Mouse (Mus musculus) gastrocnemius, postnatal 36 days (tissue): ENCODE results near the gene Gimap5. TPM values are rescaled to one million over a fixed set of nuclear protein-coding genes. Genes with fewer than 3 reads are reported as not detected.

Experiments
- DNase-seq, 2 experiments: peaks; one replicate each; pipeline ENCODE4 v3.0.0; 2022
- intact Hi-C: fragments of 180-260 bp; cut with DNase I; formaldehyde crosslinking; loops from one replicate; pipeline ENCODE4 v1.15.1; 2025
- total RNA-seq, 2 experiments: library from RNA; stranded (reverse); gene quantifications; 2 replicates each; pipeline ENCODE4 v1.2.3; 2021

Gene Gimap5
- total RNA-seq, 2 experiments from 2014 or later, result 1.7 to 2.1 TPM

DNA sequence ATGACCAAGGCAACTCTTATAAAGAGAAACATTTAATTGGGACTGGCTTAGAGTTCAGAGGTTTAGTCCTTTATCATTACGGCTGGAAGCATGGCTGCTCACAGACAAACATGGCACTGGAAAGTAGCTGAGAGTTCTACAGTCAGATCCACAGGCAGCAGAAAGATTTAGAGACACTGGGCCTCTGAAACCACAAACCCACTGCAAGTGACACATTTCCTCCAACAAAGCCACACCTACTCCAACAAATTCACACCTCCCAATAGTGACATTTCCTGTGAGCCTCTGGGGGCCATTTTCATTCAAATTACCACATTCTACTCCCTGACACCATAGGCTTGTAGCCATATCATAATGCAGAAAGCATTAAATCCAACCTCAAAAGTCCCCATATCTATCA, 55.9 kb downstream of the Gimap5 start:
- no peak for DNase-seq
- intact Hi-C loops, result no loop called here

DNA sequence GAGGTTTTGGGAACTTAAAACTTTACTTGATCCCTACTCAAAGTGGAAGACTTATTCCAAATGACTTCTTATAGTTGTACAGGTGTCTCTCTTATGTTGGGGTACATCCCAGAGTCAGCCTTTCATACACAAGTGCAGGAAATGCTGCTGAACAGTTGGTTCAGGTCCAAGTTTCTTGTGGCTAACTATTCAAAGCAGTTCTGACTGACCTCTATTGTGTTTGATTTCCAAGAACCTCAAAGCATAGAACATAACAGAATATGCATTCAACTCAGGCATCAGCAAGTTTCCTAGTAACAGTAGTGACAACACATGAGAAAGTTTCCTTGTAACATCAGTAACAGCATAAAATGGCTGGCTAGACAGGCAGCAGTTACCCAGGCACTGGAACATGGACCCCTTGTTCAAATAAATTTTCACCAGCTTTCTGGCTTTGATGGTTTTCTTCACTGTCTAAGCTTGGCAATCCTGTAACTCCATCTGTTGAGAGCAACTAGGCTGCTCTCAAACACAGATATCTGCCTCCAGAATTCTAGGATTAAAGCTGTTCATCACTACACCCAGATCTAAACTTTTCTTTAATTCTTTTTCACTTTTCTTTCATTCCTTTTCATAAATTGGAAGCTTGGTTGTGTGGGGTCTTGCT, 57.5 kb downstream of the Gimap5 start:
- intact Hi-C loops, result no loop called here
- DNase-seq, result no peak

Other genes with a start within 250 kb of the Gimap5 start
- gene Atp6v0e2, start 208.6 kb upstream of the Gimap5 start, total RNA-seq, result 10 to 100 TPM; 39.4 to 51.3 TPM
- 10 to 100 TPM; 13.9 to 17.1 TPM for gene Lrrc61, start 191.4 kb upstream of the Gimap5 start, total RNA-seq
- 10 to 100 TPM; 15.5 to 19.0 TPM for gene Rarres2, start 173.4 kb upstream of the Gimap5 start, total RNA-seq
- not detected for gene Gm45021, start 156.6 kb upstream of the Gimap5 start, total RNA-seq
- gene Repin1, start 152.3 kb upstream of the Gimap5 start, total RNA-seq, result 10 to 100 TPM; 19.4 to 29.3 TPM
- gene Gm44965, start 152.3 kb upstream of the Gimap5 start, total RNA-seq, result 1 to 10 TPM in 1 of 2 experiments, not detected in 1; 2.1 TPM
- 1 to 10 TPM; 5.9 to 6.4 TPM for gene Zfp775, start 144.1 kb upstream of the Gimap5 start, total RNA-seq
- gene AI854703, start 119.4 kb upstream of the Gimap5 start, total RNA-seq, result under 1 TPM; 0.25 to 0.48 TPM
- gene Gimap8, start 99.0 kb upstream of the Gimap5 start, total RNA-seq, result 1 to 10 TPM; 1.9 to 2.8 TPM
- gene Gimap9, start 70.1 kb upstream of the Gimap5 start, total RNA-seq, result 1 to 10 TPM in 1 of 2 experiments, under 1 TPM in 1; 0.94 to 2.1 TPM
- gene Gimap4, start 61.6 kb upstream of the Gimap5 start, total RNA-seq, result 1 to 10 TPM; 4.1 to 6.5 TPM
- gene Gimap6, start 38.0 kb upstream of the Gimap5 start, total RNA-seq, result 10 to 100 TPM in 1 of 2 experiments, 1 to 10 TPM in 1; 9.0 to 13.0 TPM
- gene Gm28053, start 27.6 kb upstream of the Gimap5 start, total RNA-seq, result not detected
- not detected for gene Gimap7, start 27.6 kb upstream of the Gimap5 start, total RNA-seq
- gene Gimap1, start 7.1 kb upstream of the Gimap5 start, total RNA-seq, result 1 to 10 TPM; 3.0 to 3.4 TPM
- not detected for gene Gimap3, start 24.7 kb downstream of the Gimap5 start, total RNA-seq
- gene Tmem176a, start 94.7 kb downstream of the Gimap5 start, total RNA-seq, result 1 to 10 TPM; 4.2 to 4.6 TPM
- 10 to 100 TPM in 1 of 2 experiments, 1 to 10 TPM in 1; 8.2 to 12.9 TPM for gene Tmem176b, start 95.3 kb downstream of the Gimap5 start, total RNA-seq
- gene Aoc1, start 126.7 kb downstream of the Gimap5 start, total RNA-seq, result not detected
- gene 1600015I10Rik, start 183.7 kb downstream of the Gimap5 start, total RNA-seq, result not detected
- gene Doxl2, start 228.8 kb downstream of the Gimap5 start, total RNA-seq, result not detected
- gene Svs1, start 240.7 kb downstream of the Gimap5 start, total RNA-seq, result not detected